Mouse (Mus musculus) heart, postnatal 0 days (tissue): ENCODE data around the gene Gpr62. TPM values are rescaled to one million over a fixed set of nuclear protein-coding genes. Genes with fewer than 3 reads are reported as not detected.

Source experiments
- ATAC-seq: fragments of 200-750 bp; cut with Nextera tagmentation; 2 replicates; pipeline ENCODE4 v1.8.0; 2017; ENCODE audit warnings: low read depth, moderate number of reproducible peaks, moderate library complexity; ENCODE audit not compliant: insufficient read depth
- DNase-seq: peaks from one replicate; pipeline ENCODE4 v3.0.0-alpha.2; 2016; ENCODE audit warnings: low spot score
- H3K27ac ChIP-seq: fragments of 300-500 bp; sonication (generic); 2 replicates; pipeline ENCODE4 v1.5.1; 2014; ENCODE audit warnings: low read depth, mild to moderate bottlenecking
- H3K27me3 ChIP-seq: fragments of 300-500 bp; sonication (generic); 2 replicates; pipeline ENCODE4 v1.6.1; 2014; ENCODE audit warnings: low read length, mixed read lengths; ENCODE audit not compliant: control insufficient read depth, insufficient read depth
- H3K36me3 ChIP-seq: fragments of 300-500 bp; sonication (generic); replicated peaks from 2 replicates; pipeline ENCODE4 v1.6.1; 2014; ENCODE audit warnings: low read length, mixed read lengths; ENCODE audit not compliant: control insufficient read depth, insufficient read depth
- H3K4me1 ChIP-seq: fragments of 300-500 bp; sonication (generic); 2 replicates; pipeline ENCODE4 v1.6.1; 2014; ENCODE audit warnings: antibody characterized with exemption; ENCODE audit not compliant: control insufficient read depth, insufficient read depth
- H3K4me2 ChIP-seq: fragments of 300-500 bp; sonication (generic); 2 replicates; pipeline ENCODE4 v1.6.1; 2014; ENCODE audit warnings: low read depth, mild to moderate bottlenecking, low read length, moderate library complexity
- H3K4me3 ChIP-seq: fragments of 300-500 bp; sonication (generic); 2 replicates; pipeline ENCODE4 v1.5.1; 2014; ENCODE audit warnings: low read depth, low read length
- H3K9ac ChIP-seq: fragments of 300-500 bp; sonication (generic); replicated peaks from 2 replicates; pipeline ENCODE4 v1.6.1; 2014; ENCODE audit warnings: low read depth, low read length, mixed read lengths
- H3K9me3 ChIP-seq: fragments of 300-500 bp; sonication (generic); replicated peaks from 2 replicates; pipeline ENCODE4 v1.6.1; 2016; ENCODE audit warnings: low read length; ENCODE audit not compliant: control insufficient read depth
- CTCF ChIP-seq: IDR thresholded peaks from 2 replicates; pipeline ENCODE4 v1.5.1; 2016; ENCODE audit warnings: antibody characterized with exemption, control low read depth, low read depth
- EP300 ChIP-seq: IDR thresholded peaks from 2 replicates; pipeline ENCODE4 v1.6.1; 2016; ENCODE audit warnings: antibody characterized with exemption, low read depth
- WGBS: fragments of 180-500 bp; shearing (Covaris S2); extraction: QIAGEN DNeasy Blood & Tissue Kit; methylation state at CpG from one replicate; pipeline ENCODE4 v1.1.7; 2014; 5-methylcytosine and 5-hydroxymethylcytosine counted together
- polyA plus RNA-seq: library from polyadenylated mRNA; unstranded; fragments of >200 nt; fragmentation: Nextera tagmentation; extraction: Ambion mirVana; gene quantifications from 2 replicates; pipeline ENCODE4 v1.2.1, GENCODE M21; 2015
- total RNA-seq: library from RNA; depleted of rRNA; stranded (reverse); fragments of >200 nt; gene quantifications from 2 replicates; pipeline ENCODE4 v1.2.3, GENCODE M21; 2014; ENCODE audit warnings: low replicate concordance

The Gpr62 gene
- total and polyA plus RNA-seq, 2 experiments from 2014 or later, result 0.11 TPM; not detected in 1

GRCm38 (mm10) chr9:106460401-106461025 is 5.2 kb downstream of the Gpr62 start:
- no peaks in the 10 kb centered on the region for H3K9me3 ChIP-seq
- no peak overlapping the region for H3K9ac ChIP-seq
- H3K27me3 ChIP-seq, result no peaks in the 10 kb centered on the region
- H3K4me2 ChIP-seq, result no peak overlapping the region
- H3K27ac ChIP-seq, result no peak overlapping the region
- peaks cover 33% of the 10 kb centered on the region for H3K36me3 ChIP-seq
- no peak for DNase-seq
- 83% methylated on average over 18 of the region's 18 CpGs for WGBS
- peaks cover 31% of the 10 kb centered on the region for H3K4me1 ChIP-seq
- H3K4me3 ChIP-seq, result no peak overlapping the region
- no peak for ATAC-seq
- no peak for TF ChIP-seq CTCF
- TF ChIP-seq EP300, result no peak

GRCm38 (mm10) chr9:106459946-106460345 is 5.8 kb downstream of the Gpr62 start:
- WGBS, result 78% methylated on average over 15 of the region's 15 CpGs
- H3K4me1 ChIP-seq, result peaks cover 32% of the 10 kb centered on the region

GRCm38 (mm10) chr9:106457920-106458319 is 7.8 kb downstream of the Gpr62 start:
- no peaks in the 10 kb centered on the region for H3K27me3 ChIP-seq
- no peak overlapping the region for H3K9ac ChIP-seq
- no peaks in the 10 kb centered on the region for H3K9me3 ChIP-seq
- ATAC-seq (no peak), DNase-seq (no peak)
- peaks cover 41% of the 10 kb centered on the region for H3K4me1 ChIP-seq
- H3K36me3 ChIP-seq, result peaks cover 23% of the 10 kb centered on the region
- H3K4me3 ChIP-seq, result no peak overlapping the region
- TF ChIP-seq CTCF, result no peak
- no peak for TF ChIP-seq EP300
- no peak overlapping the region for H3K4me2 ChIP-seq
- 57% methylated on average over 5 of the region's 5 CpGs for WGBS
- H3K27ac ChIP-seq, result peak overlapping the region; percentile 18; the same call in 1 of the 2 replicates

More at GRCm38 (mm10) chr9:106459946-106460345, 5.8 kb downstream of the Gpr62 start:
- Histone ChIP-seq H3K27me3 (no peaks in the 10 kb centered on the region), H3K36me3 (peaks cover 33% of the 10 kb centered on the region), H3K9me3 (no peaks in the 10 kb centered on the region), H3K4me2 (no peak overlapping the region), H3K27ac (no peak overlapping the region), H3K4me3 (no peak overlapping the region), H3K9ac (no peak overlapping the region)
- ATAC-seq, result no peak
- DNase-seq, result no peak
- TF ChIP-seq CTCF (no peak), EP300 (no peak)

GRCm38 (mm10) chr9:106457163-106457559 is 8.6 kb downstream of the Gpr62 start:
- no peak overlapping the region; the same call in 1 of the 2 replicates for H3K9ac ChIP-seq
- 54% methylated on average over 9 of the region's 9 CpGs for WGBS
- no peak overlapping the region for H3K4me3 ChIP-seq
- no peaks in the 10 kb centered on the region for H3K27me3 ChIP-seq
- ATAC-seq (no peak), DNase-seq (no peak)
- peaks cover 46% of the 10 kb centered on the region for H3K4me1 ChIP-seq
- H3K27ac ChIP-seq, result peak overlapping the region; percentile 18
- H3K4me2 ChIP-seq, result no peak overlapping the region
- TF ChIP-seq CTCF (no peak), EP300 (no peak)
- peaks cover 17% of the 10 kb centered on the region for H3K36me3 ChIP-seq
- H3K9me3 ChIP-seq, result no peaks in the 10 kb centered on the region

- peaks cover 11% of the 10 kb centered on the region for H3K36me3 ChIP-seq
- no peak overlapping the region for H3K4me3 ChIP-seq
- H3K27me3 ChIP-seq, result no peaks in the 10 kb centered on the region
- peaks cover 46% of the 10 kb centered on the region for H3K4me1 ChIP-seq
- 0 out of 2 replicates have a peak overlapping the region, but pooled peaks have one; percentile 3 for H3K4me2 ChIP-seq
- TF ChIP-seq CTCF (no peak), EP300 (no peak)
- no peak for ATAC-seq
- no peak overlapping the region; the same call in 1 of the 2 replicates for H3K9ac ChIP-seq
- no peaks in the 10 kb centered on the region for H3K9me3 ChIP-seq
- WGBS, result 57% methylated on average over 15 of the region's 15 CpGs
- H3K27ac ChIP-seq, result peak overlapping the region; percentile 18
- no peak for DNase-seq
These were observed 9.2 kb downstream of the Gpr62 start for GRCm38 (mm10) chr9:106456325-106457162.
